Mouse (Mus musculus): ENCODE results near the gene Mfsd4b4.
"Not testable (repeated sequence)": the region's sequence is repeated elsewhere in the genome, so short reads cannot be mapped to it uniquely, and the experiment has no call there.

Mfsd4b4 gene

DNA sequence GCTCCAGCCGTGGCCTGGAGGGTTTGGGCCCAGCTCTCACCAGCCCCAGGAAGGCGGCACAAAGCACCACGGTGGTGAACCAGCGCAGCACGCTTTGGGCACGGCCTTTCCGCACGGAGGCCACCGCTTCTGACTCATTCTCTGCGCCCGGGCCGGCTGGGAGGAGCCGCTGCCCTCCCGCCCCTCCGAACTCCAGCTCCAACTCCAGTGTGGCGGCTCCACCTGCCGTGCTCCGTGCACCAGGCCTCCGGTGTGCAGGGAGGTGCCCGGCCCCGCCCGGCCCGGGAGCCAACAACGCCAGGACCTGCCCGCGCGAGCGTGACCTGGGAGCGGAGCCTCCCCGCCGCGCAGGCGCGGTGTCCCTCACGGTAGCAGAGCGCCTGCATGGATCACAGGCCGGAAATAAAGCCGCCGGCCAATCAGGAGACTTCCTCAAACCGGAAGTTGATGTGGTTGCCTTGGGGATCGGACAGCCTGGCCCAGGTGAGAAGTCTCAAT is at the start of gene Mfsd4b4:
Mfsd4b4 (minus strand) TSS at position 365 of the 498 bp plus-strand sequence.
- peak; percentile 100 for ATAC-seq (ENCODE audit: low TSS enrichment)

GRCm38 (mm10) chr10:39947195-39947594 is 48.2 kb upstream of the Mfsd4b4 start:
- ATAC-seq (ENCODE audit: low TSS enrichment): not testable (repeated sequence)

DNA sequence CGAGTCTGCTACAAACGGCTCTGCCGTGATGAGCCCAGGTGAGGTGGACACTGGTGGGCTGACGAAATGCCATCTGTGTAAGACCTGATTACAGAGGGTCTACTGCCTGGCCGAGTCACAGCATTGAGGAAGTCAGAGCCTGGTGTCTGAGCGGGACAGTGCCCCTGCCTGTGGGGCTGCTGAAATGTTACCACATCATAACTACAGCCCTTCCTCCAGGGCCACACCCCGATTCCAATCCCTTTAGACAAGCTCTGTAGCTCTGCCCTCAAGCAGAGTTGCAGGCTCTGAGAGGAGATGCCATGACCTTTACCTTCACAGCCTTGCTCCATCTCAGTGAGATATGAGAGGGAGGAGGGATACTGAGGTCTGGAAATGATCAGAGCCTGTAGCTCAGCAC is 37.5 kb upstream of the Mfsd4b4 start:
- ATAC-seq (ENCODE audit: low TSS enrichment): no peak

- peak; percentile 65 for ATAC-seq (ENCODE audit: low TSS enrichment)
Measured at GRCm38 (mm10) chr10:39926616-39927139, 27.6 kb upstream of the Mfsd4b4 start, which contains the start of gene Mfsd4b2. Gene Mfsd4b2 (minus strand): TSS chr10:39926923.

GRCm38 (mm10) chr10:39924556-39924955 is 25.5 kb upstream of the Mfsd4b4 start:
- ATAC-seq (ENCODE audit: low TSS enrichment): not testable (repeated sequence)

DNA sequence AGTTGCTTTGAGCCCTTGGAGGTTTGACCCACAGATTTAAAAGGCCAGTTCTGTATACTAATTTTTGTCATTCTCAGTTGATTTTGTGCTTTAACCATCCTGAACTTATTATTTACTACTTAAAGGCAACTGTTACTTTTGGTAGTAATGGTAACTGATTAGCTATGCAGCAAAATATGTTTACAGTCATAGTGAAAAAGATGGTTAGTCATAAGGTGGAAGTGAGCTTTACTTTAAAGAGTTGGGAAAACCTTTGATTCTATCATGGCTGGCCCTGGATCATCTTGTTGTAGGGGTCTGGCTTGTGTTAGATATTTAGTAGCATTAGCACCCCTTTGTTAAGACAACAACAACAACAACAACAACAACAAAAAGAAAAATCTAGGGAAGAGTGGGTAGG is 13.6 kb upstream of the Mfsd4b4 start:
- ATAC-seq (ENCODE audit: low TSS enrichment): no peak

GRCm38 (mm10) chr10:39908768-39909441 is 9.9 kb upstream of the Mfsd4b4 start:
- ATAC-seq (ENCODE audit: low TSS enrichment): no peak

- ATAC-seq (ENCODE audit: low TSS enrichment): no peak
Measured at GRCm38 (mm10) chr10:39906799-39907658, 8.0 kb upstream of the Mfsd4b4 start.

GRCm38 (mm10) chr10:39904191-39904590 is 5.2 kb upstream of the Mfsd4b4 start:
- no peak for ATAC-seq (ENCODE audit: low TSS enrichment)

GRCm38 (mm10) chr10:39896503-39896902 is 2.5 kb downstream of the Mfsd4b4 start:
- no peak for ATAC-seq (ENCODE audit: low TSS enrichment)

GRCm38 (mm10) chr10:39893702-39894697 is 5.0 kb downstream of the Mfsd4b4 start:
- no peak for ATAC-seq (ENCODE audit: low TSS enrichment)

- no peak for ATAC-seq (ENCODE audit: low TSS enrichment)
Measured at GRCm38 (mm10) chr10:39888621-39889020, 10.4 kb downstream of the Mfsd4b4 start.

DNA sequence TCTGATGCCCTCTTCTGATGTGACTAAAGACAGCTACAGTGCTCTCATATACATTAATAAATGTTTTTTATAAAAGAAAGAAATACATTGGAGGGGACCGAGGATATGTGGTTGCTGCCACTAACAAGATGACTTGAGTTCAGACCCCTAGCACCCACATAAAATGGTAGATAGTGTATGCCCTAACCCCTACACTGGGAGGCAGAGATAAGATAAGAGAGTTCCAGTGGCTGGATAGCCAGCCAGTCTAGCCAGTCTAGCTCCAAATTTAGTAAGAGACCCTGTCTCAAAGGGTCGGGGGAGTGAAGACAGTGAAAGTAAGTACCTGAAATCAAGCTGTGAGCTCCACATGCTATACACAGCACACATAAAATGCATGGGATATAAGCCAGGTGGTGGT is 33.5 kb downstream of the Mfsd4b4 start:
- ATAC-seq (ENCODE audit: low TSS enrichment): no peak

DNA sequence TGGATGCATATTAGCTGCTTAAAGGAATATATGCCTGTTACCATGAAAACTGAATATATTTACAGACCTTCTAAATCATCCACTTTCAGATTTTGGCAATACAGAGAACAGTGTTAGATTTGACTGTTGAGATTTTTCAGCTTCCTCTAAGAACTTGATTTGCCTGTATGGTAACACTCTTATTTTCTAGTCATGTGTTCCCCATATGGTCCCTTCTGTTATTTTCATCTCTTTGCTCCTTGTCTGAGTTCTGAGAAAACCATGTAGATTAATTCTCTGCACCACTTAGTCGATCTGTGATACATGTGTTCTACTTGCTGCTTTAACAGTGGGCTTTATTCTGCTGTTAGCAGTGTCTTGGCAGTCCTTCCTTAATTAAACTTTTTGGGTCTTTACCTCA is 56.4 kb downstream of the Mfsd4b4 start:
- ATAC-seq (ENCODE audit: low TSS enrichment): 0 out of 2 replicates have a peak, but pooled peaks have one; percentile 34
